Mouse (Mus musculus): Measurements from ENCODE around the gene 1700025C18Rik.

DNA sequence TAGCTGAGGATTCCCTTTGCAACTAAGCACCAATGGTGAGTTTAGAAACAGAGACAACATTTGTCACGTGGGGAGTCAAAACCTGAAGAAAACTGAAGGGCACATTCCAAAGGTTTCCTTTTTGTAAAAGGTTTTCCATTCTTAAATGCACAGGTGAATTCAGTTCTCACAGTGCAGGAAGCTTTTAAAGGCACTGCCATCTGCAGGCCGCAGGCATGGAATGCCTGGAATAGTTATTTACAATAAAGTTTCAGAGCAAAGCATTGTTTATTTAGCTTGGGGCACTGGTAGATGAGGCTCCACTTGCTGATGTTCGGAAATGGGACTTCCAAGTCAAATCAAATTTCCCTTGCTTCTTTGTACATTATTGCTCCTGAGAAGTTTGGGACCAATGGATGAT lies 58.0 kb downstream of the 1700025C18Rik start:
- no peak for TF ChIP-seq TCF12 (IDR thresholded peaks at IDR 0.05; ENCODE audit: insufficient read depth, poor library complexity, severe bottlenecking)
- TF ChIP-seq POLR2A (IDR thresholded peaks at IDR 0.05; ENCODE audit: insufficient read length, low read depth): no peak
- TF ChIP-seq MAX (IDR thresholded peaks at IDR 0.05; ENCODE audit: low read depth): no peak
- TF ChIP-seq E2F4 (IDR thresholded peaks at IDR 0.05; ENCODE audit: insufficient read depth): no peak
- no peak for TF ChIP-seq USF1 (IDR thresholded peaks at IDR 0.05; ENCODE audit: low read depth)
- no peak for TF ChIP-seq MYOD1 (IDR thresholded peaks at IDR 0.05; ENCODE audit: control insufficient read depth in 1 of 3, insufficient read length in 2 of 3, low read depth in 2 of 3)
- TF ChIP-seq MYOG (IDR thresholded peaks at IDR 0.05; ENCODE audit: control insufficient read depth in 1 of 3, insufficient read depth in 1 of 3, insufficient read length in 2 of 3, low read depth in 2 of 3): no peak
- TF ChIP-seq CEBPB (IDR thresholded peaks at IDR 0.05; ENCODE audit: insufficient read depth, poor library complexity, severe bottlenecking): no peak
